Comparison of ENCODE assay signal across 26 mouse cellular contexts in the genomic region with DNA sequence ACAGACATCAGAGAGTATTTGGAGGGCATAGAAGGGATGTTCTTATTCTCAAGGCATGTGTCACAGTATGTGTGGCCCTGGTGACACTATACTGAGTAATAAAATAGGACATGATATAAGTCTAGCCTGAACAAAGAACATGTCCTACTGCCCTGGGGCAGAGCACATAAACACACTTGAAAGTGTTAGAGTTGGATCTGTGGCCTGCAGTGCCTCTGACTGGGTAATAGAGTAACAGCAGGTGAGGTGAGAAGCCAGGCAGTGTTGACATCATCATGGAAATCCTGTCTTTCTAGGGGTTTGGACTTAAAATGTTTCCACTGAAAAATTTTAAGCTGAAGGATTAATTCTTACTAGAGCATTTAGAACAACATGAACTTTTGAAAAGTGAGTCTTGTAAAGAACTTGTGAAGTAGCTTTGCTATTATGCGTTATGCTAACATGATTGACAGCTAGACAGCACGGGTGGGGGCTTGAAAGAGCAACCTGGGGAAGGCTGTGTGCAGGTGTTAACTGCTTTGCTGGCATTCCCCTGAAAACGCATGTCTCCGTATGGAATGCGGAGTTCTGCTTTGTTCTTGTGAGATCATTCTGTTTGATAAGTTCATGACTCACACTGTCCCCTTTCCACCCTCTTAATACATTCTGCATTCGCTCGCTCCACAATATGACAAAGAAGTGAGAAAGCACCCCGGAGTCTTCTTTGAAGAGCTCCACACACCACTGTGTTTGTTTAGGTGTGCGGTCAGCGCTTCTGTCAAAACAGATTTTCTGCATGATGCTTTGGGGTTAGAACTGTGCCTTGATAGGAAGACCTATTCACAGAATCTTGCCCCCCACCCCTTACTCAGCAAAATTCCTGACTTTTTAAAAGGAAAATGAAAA. TPM values are rescaled to one million over a fixed set of nuclear protein-coding genes. Genes with fewer than 3 reads are reported as not detected.
DNase-seq lines count a peak whose midpoint lies in the region; ATAC-seq and TF ChIP-seq lines count a peak whose summit lies in the region.
"Had no signal": no experiment of that assay in that cellular context is flagged by ENCODE, and none has a peak within 500 bp of the region (broad histone marks: within the 10 kb centered on the region; RNA-seq: fewer than 3 reads in every experiment).

No protein-coding gene starts in this region.

- 45% methylated on average over 10 of the region's 10 CpGs for WGBS in midbrain, embryonic 11.5 days
- 54% methylated on average over 10 of the region's 10 CpGs for WGBS in midbrain, embryonic 10.5 days
- 40% methylated on average over 10 of the region's 10 CpGs for WGBS in stomach, postnatal 0 days
- WGBS in hindbrain, embryonic 13.5 days: 60% methylated on average over 10 of the region's 10 CpGs

- no peaks in the 10 kb centered on the region for H3K9me3 ChIP-seq in midbrain, embryonic 11.5 days (ENCODE audit: control insufficient read depth, low read length)
- H3K9me3 ChIP-seq in midbrain, embryonic 10.5 days (replicated peaks): no peaks in the 10 kb centered on the region
- H3K9me3 ChIP-seq in stomach, postnatal 0 days (ENCODE audit: control insufficient read depth, low read length): no peaks in the 10 kb centered on the region
- H3K9me3 ChIP-seq in hindbrain, embryonic 13.5 days: no peaks in the 10 kb centered on the region
- H3K9me3 ChIP-seq: forebrain, embryonic 15.5 days; G1E; heart, embryonic 15.5 days; hindbrain, embryonic 15.5 days; limb, embryonic 13.5 days; liver, embryonic 13.5 days; neural tube, embryonic 12.5 days had no signal

- H3K36me3 ChIP-seq in midbrain, embryonic 11.5 days (ENCODE audit: control insufficient read depth, insufficient read depth, low read length): no peaks in the 10 kb centered on the region
- no peaks in the 10 kb centered on the region for H3K36me3 ChIP-seq in midbrain, embryonic 10.5 days
- no peaks in the 10 kb centered on the region for H3K36me3 ChIP-seq in stomach, postnatal 0 days (ENCODE audit: control insufficient read depth, insufficient read depth, low read length)
- no peaks in the 10 kb centered on the region for H3K36me3 ChIP-seq in hindbrain, embryonic 13.5 days
- H3K36me3 ChIP-seq: forebrain, embryonic 15.5 days; G1E; heart, embryonic 15.5 days; hindbrain, embryonic 15.5 days; limb, embryonic 13.5 days; liver, embryonic 13.5 days; neural tube, embryonic 12.5 days had no signal

- TF ChIP-seq CTCF in stomach, postnatal 0 days (IDR thresholded peaks at IDR 0.05; ENCODE audit: low read depth): peak; percentile 25; the same call in 1 of the 2 replicates

- H3K4me2 ChIP-seq in midbrain, embryonic 11.5 days: no peak overlapping the region
- no peak overlapping the region for H3K4me2 ChIP-seq in stomach, postnatal 0 days (replicated peaks; ENCODE audit: low read depth)
- no peak overlapping the region for H3K4me2 ChIP-seq in hindbrain, embryonic 13.5 days
- H3K4me2 ChIP-seq: forebrain, embryonic 15.5 days; heart, embryonic 15.5 days; hindbrain, embryonic 15.5 days; limb, embryonic 13.5 days; liver, embryonic 13.5 days; lung, embryonic 14.5 days; neural tube, embryonic 12.5 days had no signal

- peak; percentile 62; the same call in 1 of the 2 replicates for ATAC-seq in midbrain, embryonic 11.5 days (ENCODE audit: low FRiP score)
- ATAC-seq in stomach, postnatal 0 days (ENCODE audit: low FRiP score, low TSS enrichment): no peak
- ATAC-seq in hindbrain, embryonic 13.5 days (ENCODE audit: low FRiP score): no peak
- ATAC-seq: activated CD4-positive, CD25-positive, alpha-beta regulatory T cell, adult 4 months; forebrain, embryonic 15.5 days had no signal

- no peaks in the 10 kb centered on the region for H3K27me3 ChIP-seq in midbrain, embryonic 11.5 days (ENCODE audit: control insufficient read depth, insufficient read depth, low read length)
- no peaks in the 10 kb centered on the region for H3K27me3 ChIP-seq in midbrain, embryonic 10.5 days (ENCODE audit: low read depth, poor library complexity, severe bottlenecking)
- H3K27me3 ChIP-seq in stomach, postnatal 0 days (ENCODE audit: control insufficient read depth, insufficient read depth, low read length): no peaks in the 10 kb centered on the region
- H3K27me3 ChIP-seq in hindbrain, embryonic 13.5 days: no peaks in the 10 kb centered on the region
- H3K27me3 ChIP-seq: forebrain, embryonic 15.5 days; heart, embryonic 15.5 days; hindbrain, embryonic 15.5 days; limb, embryonic 13.5 days; neural tube, embryonic 12.5 days had no signal

- TF ChIP-seq EP300 in stomach, postnatal 0 days (optimal IDR thresholded peaks at IDR 0.05): no peak

- no peak overlapping the region for H3K4me3 ChIP-seq in midbrain, embryonic 11.5 days (ENCODE audit: low read depth, low read length)
- no peak overlapping the region for H3K4me3 ChIP-seq in midbrain, embryonic 10.5 days
- H3K4me3 ChIP-seq in stomach, postnatal 0 days (ENCODE audit: low read depth, low read length): no peak overlapping the region
- H3K4me3 ChIP-seq in hindbrain, embryonic 13.5 days: no peak overlapping the region
- H3K4me3 ChIP-seq: forebrain, embryonic 15.5 days; heart, adult 2 months; heart, embryonic 15.5 days; hindbrain, embryonic 15.5 days; limb, embryonic 13.5 days; liver, embryonic 13.5 days; neural tube, embryonic 12.5 days had no signal

- H3K9ac ChIP-seq in midbrain, embryonic 11.5 days (ENCODE audit: low read length): no peak overlapping the region
- no peak overlapping the region for H3K9ac ChIP-seq in stomach, postnatal 0 days (ENCODE audit: low read length)
- no peak overlapping the region for H3K9ac ChIP-seq in hindbrain, embryonic 13.5 days
- H3K9ac ChIP-seq: forebrain, embryonic 15.5 days; heart, embryonic 15.5 days; hindbrain, embryonic 15.5 days; limb, embryonic 13.5 days; liver, embryonic 13.5 days; lung, embryonic 14.5 days; neural tube, embryonic 12.5 days had no signal

- H3K4me1 ChIP-seq in midbrain, embryonic 11.5 days (ENCODE audit: control insufficient read depth, insufficient read depth, low read length): no peaks in the 10 kb centered on the region; the same call in 1 of the 2 replicates
- peaks cover 29% of the 10 kb centered on the region for H3K4me1 ChIP-seq in midbrain, embryonic 10.5 days
- H3K4me1 ChIP-seq in stomach, postnatal 0 days (replicated peaks; ENCODE audit: control insufficient read depth, insufficient read depth): no peaks in the 10 kb centered on the region
- H3K4me1 ChIP-seq in hindbrain, embryonic 13.5 days (replicated peaks): no peaks in the 10 kb centered on the region
- H3K4me1 ChIP-seq: forebrain, embryonic 15.5 days; heart, embryonic 15.5 days; hindbrain, embryonic 15.5 days; limb, embryonic 13.5 days; liver, embryonic 13.5 days; neural tube, embryonic 12.5 days had no signal

- H3K27ac ChIP-seq in midbrain, embryonic 11.5 days (ENCODE audit: low read depth, low read length): no peak overlapping the region
- H3K27ac ChIP-seq in midbrain, embryonic 10.5 days (replicated peaks): no peak overlapping the region; the same call in 1 of the 2 replicates
- H3K27ac ChIP-seq in stomach, postnatal 0 days (replicated peaks): no peak overlapping the region
- H3K27ac ChIP-seq in hindbrain, embryonic 13.5 days: no peak overlapping the region
- H3K27ac ChIP-seq: forebrain, embryonic 15.5 days; heart, adult 2 months; heart, embryonic 15.5 days; hindbrain, embryonic 15.5 days; limb, embryonic 13.5 days; liver, embryonic 13.5 days; neural tube, embryonic 12.5 days had no signal

- peak; percentile 84 for DNase-seq in midbrain, embryonic 11.5 days (ENCODE audit: low spot score, missing footprints)
- no peak for DNase-seq in midbrain, embryonic 10.5 days (ENCODE audit: low spot score)
- DNase-seq in thymus, postnatal 25 days: peak; percentile 25
- DNase-seq in thymus, postnatal 10 days (ENCODE audit: low spot score in 2 of 2): no peak
- peak; percentile 91 for DNase-seq in Muller cell, postnatal 12 days (ENCODE audit: inconsistent ontology term)
- DNase-seq in stomach, postnatal 0 days (ENCODE audit: low spot score): no peak
- DNase-seq in adrenal gland, adult 2 months: no peak
- DNase-seq: adrenal gland, postnatal 14 days; cerebellum, adult 9-10 months; gastrocnemius, postnatal 36 days; heart, adult 2 months; heart, postnatal 36 days; kidney, adult 11 months; kidney, postnatal 4 days; liver, embryonic 13.5 days; lung, embryonic 14.5 days; right cerebral cortex, adult 18-20 months; right cerebral cortex, postnatal 4 days had no signal

RNA-seq across cellular contexts. Expression of a gene that starts 8.3 kb away (rescaled TPM):
- polyA plus RNA-seq in midbrain, embryonic 11.5 days (2014; fragmentation: Nextera tagmentation; extraction: Ambion mirVana): 142 and 154 TPM in 2 replicates
- 134 and 136 TPM in 2 replicates for polyA plus RNA-seq in midbrain, embryonic 10.5 days (2016; fragmentation: Nextera tagmentation; extraction: Ambion mirVana)
- polyA plus RNA-seq in stomach, postnatal 0 days (2015; fragmentation: Nextera tagmentation; extraction: Ambion mirVana): 42.7 and 44.8 TPM in 2 replicates
- 10 to 100 TPM; 62.9 to 75.6 TPM for total RNA-seq in adrenal gland, adult 2 months (2021)
- polyA plus RNA-seq in adrenal gland, adult 2 months (2012; rRNA removed): 5.6 and 7.4 TPM in 2 replicates
- polyA plus RNA-seq in hindbrain, embryonic 13.5 days (2015; fragmentation: Nextera tagmentation; extraction: Ambion mirVana): 99.1 and 102 TPM in 2 replicates

Comparison
In these comparisons a context has a peak if more than half of its experiments do, and no peak if none do; other contexts are left out.
1. DNase-seq: peak in midbrain, embryonic 11.5 days (single experiment), thymus, postnatal 25 days (single experiment) and Muller cell, postnatal 12 days (single experiment); none in midbrain, embryonic 10.5 days (single experiment), thymus, postnatal 10 days (0 of 2), stomach, postnatal 0 days (single experiment) and adrenal gland, adult 2 months (single experiment).